Mouse (Mus musculus) ES-Bruce4 (cell line): ENCODE data around the gene Ech1. TPM values are rescaled to one million over a fixed set of nuclear protein-coding genes. Genes with fewer than 3 reads are reported as not detected.

Experiments used
- H3K27ac ChIP-seq: 2 replicates; pipeline ENCODE4 v1.5.1; 2012; ENCODE audit warnings: low read length, inconsistent platforms; ENCODE audit not compliant: insufficient read depth
- H3K27me3 ChIP-seq: 2 replicates; pipeline ENCODE4 v1.6.1; 2012; ENCODE audit warnings: mild to moderate bottlenecking, low read length, inconsistent platforms; ENCODE audit not compliant: control insufficient read depth, poor library complexity, insufficient read depth, severe bottlenecking
- H3K36me3 ChIP-seq: 2 replicates; pipeline ENCODE4 v1.6.1; 2012; ENCODE audit warnings: inconsistent platforms, mild to moderate bottlenecking, low read length, moderate library complexity; ENCODE audit not compliant: control insufficient read depth, poor library complexity, insufficient read depth, severe bottlenecking
- H3K4me1 ChIP-seq: one replicate; pipeline ENCODE4 v1.8.1; 2011; ENCODE audit warnings: low read length; ENCODE audit not compliant: control insufficient read depth, insufficient read depth
- H3K4me3 ChIP-seq: 2 replicates; pipeline ENCODE4 v1.5.1; 2011; ENCODE audit warnings: low read depth, mild to moderate bottlenecking, low read length
- H3K9ac ChIP-seq: 2 replicates; pipeline ENCODE4 v1.6.1; 2012; ENCODE audit warnings: low read depth, mild to moderate bottlenecking, inconsistent platforms; ENCODE audit not compliant: poor library complexity, severe bottlenecking
- H3K9me3 ChIP-seq: replicated peaks from 2 replicates; pipeline ENCODE4 v1.6.1; 2012; ENCODE audit warnings: mild to moderate bottlenecking, low read length, inconsistent platforms; ENCODE audit not compliant: control insufficient read depth, poor library complexity, insufficient read depth, severe bottlenecking
- CTCF ChIP-seq: IDR thresholded peaks from one replicate; pipeline ENCODE4 v1.8.1; 2011; ENCODE audit warnings: low read depth, low read length
- EP300 ChIP-seq: IDR thresholded peaks from 2 replicates; pipeline ENCODE4 v1.6.1; 2011; ENCODE audit warnings: low read depth, low read length; ENCODE audit not compliant: insufficient read depth
- POLR2A ChIP-seq: IDR thresholded peaks from one replicate; pipeline ENCODE4 v1.8.1; 2011; ENCODE audit warnings: low read length; ENCODE audit not compliant: insufficient read depth
- polyA plus RNA-seq: library from polyadenylated mRNA; stranded (reverse); fragments of >200 nt; gene quantifications from 2 replicates; pipeline ENCODE4 v1.2.4, GENCODE M21; 2011; ENCODE audit warnings: low read depth; ENCODE audit not compliant: missing spikeins, insufficient read depth, insufficient read length

Ech1 gene
- polyA plus RNA-seq, 1 experiment: 41.3 TPM

DNA sequence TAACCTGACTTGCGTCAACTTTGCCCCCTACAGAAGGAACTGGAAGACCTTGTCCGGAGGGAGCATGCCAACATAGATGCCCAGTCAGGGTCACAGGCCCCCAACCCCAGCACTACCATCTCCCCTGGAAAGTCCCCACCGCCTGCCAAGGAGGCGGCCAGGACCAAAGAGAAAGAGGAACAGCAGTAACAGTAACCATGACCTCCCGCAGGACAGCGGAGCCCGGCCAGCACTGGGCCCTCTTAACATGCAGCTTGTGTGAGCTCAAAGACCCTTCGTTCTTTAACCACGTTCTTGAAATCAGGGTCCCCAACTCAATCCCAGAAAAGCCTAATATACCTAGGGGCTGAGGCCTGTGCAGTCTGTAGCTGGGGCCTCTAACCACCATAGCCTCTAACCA is 37.1 kb upstream of the Ech1 start:
- peaks cover 9% of the 10 kb centered on the region for H3K4me1 ChIP-seq

DNA sequence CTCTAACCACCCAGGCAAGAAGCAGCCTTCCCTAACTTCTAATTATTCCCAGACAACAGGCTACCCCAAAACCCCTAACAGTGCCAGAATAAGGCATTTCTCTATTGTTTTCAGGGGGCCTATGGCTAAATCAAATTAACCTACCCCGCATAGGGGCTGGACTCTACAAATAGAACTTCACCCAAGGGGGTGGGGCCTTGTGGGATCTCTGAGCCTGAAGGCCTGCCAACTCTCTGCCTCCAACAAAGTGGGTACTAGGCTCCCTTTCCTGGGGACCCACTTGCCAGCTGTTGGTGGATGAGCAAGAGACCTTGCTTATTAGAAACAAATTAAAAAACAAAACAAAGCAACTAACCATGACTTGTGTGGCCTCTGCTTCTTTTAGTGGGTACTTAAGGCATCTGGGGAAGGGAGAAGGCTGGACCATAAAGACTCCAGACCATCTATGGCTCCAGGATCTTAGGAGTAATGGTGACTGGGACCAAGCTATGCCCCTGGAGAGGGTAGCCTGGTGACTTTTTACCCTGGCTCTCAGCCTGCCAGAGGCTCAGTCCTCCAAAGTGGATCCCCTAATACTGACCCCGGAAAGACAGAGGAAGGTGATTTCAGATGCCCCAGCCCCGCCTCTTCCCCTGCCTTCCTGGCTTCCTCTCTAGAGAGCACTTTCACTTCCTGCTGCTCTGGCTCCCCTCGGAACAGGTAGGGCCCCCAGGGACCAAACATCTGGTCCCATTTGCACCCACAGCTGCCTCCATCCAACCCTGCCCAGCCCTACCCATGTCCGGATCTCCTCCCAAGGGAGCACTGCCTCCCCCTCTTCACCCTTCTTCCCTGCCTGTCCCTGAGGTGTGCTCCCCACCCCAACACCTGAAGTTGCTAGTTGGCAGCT is 36.5 kb upstream of the Ech1 start, which contains the start of gene Rinl:
Gene Rinl (plus strand): TSS at position 663 of the 889 bp plus-strand sequence.
- Histone ChIP-seq H3K9me3 (no peaks in the 10 kb centered on the region), H3K4me3 (peak within 1 kb of the TSS; percentile 66), H3K4me1 (peaks cover 9% of the 10 kb centered on the region), H3K36me3 (no peaks in the 10 kb centered on the region), H3K27me3 (no peaks in the 10 kb centered on the region), H3K27ac (peak within 1 kb of the TSS; percentile 30; the same call in 1 of the 2 replicates), H3K9ac (peak within 1 kb of the TSS; percentile 23)
- no peak for TF ChIP-seq CTCF
- TF ChIP-seq EP300: no peak
- no peak for TF ChIP-seq POLR2A

More for the DNA sequence above, 37.1 kb upstream of the Ech1 start:
- Histone ChIP-seq H3K27ac (no peak overlapping the region), H3K36me3 (no peaks in the 10 kb centered on the region), H3K27me3 (no peaks in the 10 kb centered on the region), H3K9ac (no peak overlapping the region), H3K9me3 (no peaks in the 10 kb centered on the region), H3K4me3 (no peak overlapping the region)
- TF ChIP-seq CTCF (no peak), EP300 (no peak), POLR2A (no peak)

DNA sequence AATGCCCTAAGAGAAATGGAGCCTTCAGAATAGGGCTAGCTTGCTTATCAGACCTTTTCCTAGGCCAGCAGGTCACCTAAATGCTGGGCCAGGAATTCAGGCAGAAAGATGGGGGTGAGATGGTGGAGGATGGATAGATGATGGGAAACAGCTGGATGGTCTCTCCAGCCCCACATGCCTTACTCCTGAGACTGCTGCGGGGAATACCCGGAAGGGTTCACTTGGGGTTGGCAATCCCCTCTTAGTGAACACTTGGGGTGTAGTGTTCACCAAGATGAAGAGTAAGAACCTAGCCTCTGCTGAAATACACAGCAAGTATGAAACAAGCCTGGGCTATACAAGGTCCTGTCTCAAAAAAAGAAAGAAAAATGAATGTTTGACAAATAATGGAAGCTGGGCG is 35.8 kb upstream of the Ech1 start:
- Histone ChIP-seq H3K36me3 (no peaks in the 10 kb centered on the region), H3K4me1 (peaks cover 9% of the 10 kb centered on the region), H3K27ac (peak overlapping the region; percentile 30; the same call in 1 of the 2 replicates), H3K27me3 (no peaks in the 10 kb centered on the region), H3K9ac (peak overlapping the region; percentile 23), H3K4me3 (peak overlapping the region; percentile 66), H3K9me3 (no peaks in the 10 kb centered on the region)
- no peak for TF ChIP-seq CTCF
- no peak for TF ChIP-seq EP300
- TF ChIP-seq POLR2A: no peak

DNA sequence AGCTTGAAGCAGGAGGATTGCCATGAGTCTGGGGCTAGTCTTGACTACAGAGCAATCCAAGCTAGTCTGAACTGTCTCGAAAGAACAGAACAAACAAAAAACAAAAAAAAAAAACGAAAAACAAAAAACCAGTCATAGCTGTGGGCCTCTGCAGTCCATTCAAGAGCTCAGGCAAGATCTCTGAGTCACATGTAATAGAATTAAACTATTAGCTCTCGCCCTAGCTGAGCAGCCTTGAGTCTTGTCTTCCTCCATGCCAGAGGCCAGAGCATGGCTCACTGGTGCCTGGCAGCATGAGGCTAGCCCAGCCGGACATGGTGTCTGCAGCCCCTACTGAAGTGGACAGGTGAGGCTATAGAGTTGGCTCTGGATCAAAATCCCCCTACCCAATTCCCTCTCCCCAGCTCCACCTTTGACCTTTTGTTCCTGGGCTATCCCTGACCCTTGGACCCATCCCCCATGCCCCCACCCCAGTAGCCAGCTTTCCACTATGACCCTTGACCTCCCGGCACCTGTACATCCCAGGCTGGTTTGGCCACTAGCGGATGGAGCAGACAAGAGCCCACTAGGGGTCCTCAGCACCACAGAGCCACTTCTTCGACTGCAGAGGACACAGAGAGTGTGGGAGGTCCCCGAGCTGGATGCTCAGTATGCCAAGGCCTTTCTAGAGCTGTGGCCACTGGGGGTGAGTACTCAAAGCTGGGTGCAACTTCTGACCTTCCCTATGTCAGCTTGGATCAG is 34.8 kb upstream of the Ech1 start:
- H3K36me3 ChIP-seq: no peaks in the 10 kb centered on the region
- peaks cover 5% of the 10 kb centered on the region for H3K4me1 ChIP-seq
- no peaks in the 10 kb centered on the region for H3K9me3 ChIP-seq
- TF ChIP-seq CTCF (peak; percentile 63), EP300 (peak; percentile 75), POLR2A (no peak)
- H3K27me3 ChIP-seq: no peaks in the 10 kb centered on the region
- H3K4me3 ChIP-seq: no peak overlapping the region
- 0 out of 2 replicates have a peak overlapping the region, but pooled peaks have one; percentile 19 for H3K27ac ChIP-seq
- H3K9ac ChIP-seq: no peak overlapping the region

DNA sequence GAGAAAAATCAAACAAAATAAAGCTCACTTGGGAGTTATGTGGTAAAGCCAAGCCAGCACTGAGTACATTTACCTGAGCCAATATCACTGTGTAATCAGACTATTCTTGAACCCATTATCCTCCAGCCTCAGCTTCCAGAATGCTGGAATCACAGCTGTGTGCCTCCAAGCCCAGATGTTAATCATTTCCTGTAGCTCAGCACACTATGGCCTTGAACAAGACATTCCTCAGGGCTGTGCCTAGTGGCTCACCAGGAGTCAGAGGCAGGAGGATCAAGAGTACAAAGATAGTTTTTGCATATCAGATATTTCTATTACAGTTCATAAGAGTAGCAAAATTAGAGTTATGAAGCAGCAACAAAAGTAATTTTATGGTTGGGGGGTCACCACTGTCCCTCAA is 33.3 kb upstream of the Ech1 start:
- Histone ChIP-seq H3K27me3 (no peaks in the 10 kb centered on the region), H3K36me3 (no peaks in the 10 kb centered on the region), H3K4me1 (peaks cover 5% of the 10 kb centered on the region), H3K9ac (no peak overlapping the region), H3K4me3 (no peak overlapping the region), H3K27ac (no peak overlapping the region), H3K9me3 (no peaks in the 10 kb centered on the region)
- TF ChIP-seq EP300 (no peak), CTCF (no peak), POLR2A (no peak)
